Mouse (Mus musculus) megakaryocyte, embryonic 14.5 days (primary cell): ENCODE data around the gene Bub1b.

Experiments
- FLI1 ChIP-seq: IDR thresholded peaks from 2 replicates; pipeline ENCODE4 v1.6.1; 2012; ENCODE audit warnings: low read length, inconsistent platforms, mixed read lengths
- GATA1 ChIP-seq: IDR thresholded peaks from 3 replicates; pipeline ENCODE4 v1.6.1; 2012; ENCODE audit warnings: mixed read lengths, low read length, inconsistent platforms, borderline replicate concordance

DNA sequence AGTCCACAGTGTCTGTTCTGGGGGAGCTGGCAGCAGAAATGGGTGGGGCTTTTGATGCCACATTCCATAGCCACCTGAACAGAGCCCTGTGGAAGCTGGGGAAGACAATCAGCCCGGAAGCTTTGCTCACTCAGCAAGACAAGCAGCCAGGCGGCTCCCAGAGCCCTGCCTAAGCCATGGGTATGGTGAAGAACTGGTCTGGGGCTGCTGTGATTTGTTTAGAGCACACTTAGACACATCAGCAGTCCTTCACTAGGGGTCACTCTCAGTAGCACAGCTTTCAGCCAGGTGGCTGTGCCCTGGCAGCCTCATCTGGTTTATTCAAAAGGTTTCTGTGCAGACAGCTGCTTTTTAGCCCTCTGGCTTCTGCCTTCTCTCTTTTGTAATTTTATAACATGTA, 43.1 kb downstream of the Bub1b start:
- TF ChIP-seq FLI1 (no peak), GATA1 (no peak)
